Mouse (Mus musculus): ENCODE measurements at regions not wholly inside any gene's neighbourhood (a gene's known extent, or its start where the extent isn't known, plus 50 kb on each side); places are given as distances from the start of the nearest gene placed in this dataset.

DNA sequence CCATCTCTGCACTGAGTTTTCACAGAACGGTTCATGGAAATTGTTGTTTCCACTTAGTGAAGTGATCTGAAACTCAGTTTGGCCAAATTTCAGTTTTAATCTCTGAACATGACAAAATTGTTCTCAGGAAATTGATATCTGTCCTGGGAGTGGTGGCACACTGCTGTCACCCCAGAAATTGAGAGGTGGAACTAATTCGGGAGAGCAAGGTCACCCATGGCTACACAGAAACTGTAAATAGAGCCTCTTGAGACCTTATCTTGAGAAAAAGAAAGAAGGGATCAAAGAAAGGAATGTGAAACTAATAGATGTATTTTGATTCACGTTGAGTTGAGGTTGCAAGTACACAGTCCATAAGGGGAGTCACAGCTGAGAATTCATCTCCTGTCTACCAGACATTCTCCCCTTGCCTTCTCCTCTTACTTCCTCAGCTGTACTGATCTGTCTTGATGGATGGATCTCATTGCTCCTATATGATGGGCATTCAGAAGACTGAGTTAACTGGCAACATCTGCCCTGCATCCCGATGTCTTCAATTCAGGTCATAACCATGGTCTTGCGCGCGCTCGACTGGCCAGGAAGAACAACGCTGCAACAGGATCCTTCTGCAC lies 120.2 kb upstream of the Atp2b1 start:
- TF ChIP-seq CTCF (IDR thresholded peaks at IDR 0.05; ENCODE audit: borderline replicate concordance, insufficient read depth, low read depth, low read length) (no peak), POLR2A (IDR thresholded peaks at IDR 0.05; ENCODE audit: borderline replicate concordance, insufficient read depth, low read length) (no peak)
- 86% methylated on average over 9 of the region's 9 CpGs for WGBS

DNA sequence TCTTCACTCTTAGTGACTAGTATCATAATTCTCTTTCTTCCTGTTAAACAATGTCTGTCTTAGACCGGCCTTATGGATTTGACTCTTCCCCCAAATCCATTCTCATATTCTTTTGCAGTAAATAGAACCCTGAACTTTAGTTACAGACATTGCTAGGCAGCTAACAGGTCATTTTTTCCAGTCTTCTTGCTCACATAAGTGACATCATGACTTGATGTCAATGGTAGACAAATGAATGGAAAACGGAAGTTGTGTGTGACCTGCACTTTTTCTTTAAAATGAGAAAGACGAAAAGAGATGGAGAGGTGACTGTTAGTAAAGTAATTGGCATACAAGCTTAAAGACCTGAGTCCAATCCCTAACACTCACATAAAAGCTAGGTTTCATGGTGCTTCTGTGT lies 118.2 kb upstream of the Atp2b1 start:
- TF ChIP-seq CTCF (IDR thresholded peaks at IDR 0.05; ENCODE audit: borderline replicate concordance, insufficient read depth, low read depth, low read length) (no peak), POLR2A (IDR thresholded peaks at IDR 0.05; ENCODE audit: borderline replicate concordance, insufficient read depth, low read length) (no peak)
- Histone ChIP-seq H3K4me3 (replicated peaks; ENCODE audit: insufficient read depth, low read depth, low read length) (no peak overlapping the region), H3K27me3 (ENCODE audit: control insufficient read depth, insufficient read depth, low read length) (no peaks in the 10 kb centered on the region), H3K27ac (ENCODE audit: insufficient read depth, low read length) (no peak overlapping the region), H3K4me1 (ENCODE audit: control insufficient read depth, insufficient read depth, low read length) (no peaks in the 10 kb centered on the region)
- WGBS, result 95% methylated on average over 3 of the region's 3 CpGs
- no peak for DNase-seq

More for the DNA sequence above, 120.2 kb upstream of the Atp2b1 start:
- Histone ChIP-seq H3K27me3 (ENCODE audit: control insufficient read depth, insufficient read depth, low read length) (no peaks in the 10 kb centered on the region), H3K27ac (ENCODE audit: insufficient read depth, low read length) (no peak overlapping the region), H3K4me1 (ENCODE audit: control insufficient read depth, insufficient read depth, low read length) (no peaks in the 10 kb centered on the region), H3K4me3 (replicated peaks; ENCODE audit: insufficient read depth, low read depth, low read length) (no peak overlapping the region)
- no peak for DNase-seq

DNA sequence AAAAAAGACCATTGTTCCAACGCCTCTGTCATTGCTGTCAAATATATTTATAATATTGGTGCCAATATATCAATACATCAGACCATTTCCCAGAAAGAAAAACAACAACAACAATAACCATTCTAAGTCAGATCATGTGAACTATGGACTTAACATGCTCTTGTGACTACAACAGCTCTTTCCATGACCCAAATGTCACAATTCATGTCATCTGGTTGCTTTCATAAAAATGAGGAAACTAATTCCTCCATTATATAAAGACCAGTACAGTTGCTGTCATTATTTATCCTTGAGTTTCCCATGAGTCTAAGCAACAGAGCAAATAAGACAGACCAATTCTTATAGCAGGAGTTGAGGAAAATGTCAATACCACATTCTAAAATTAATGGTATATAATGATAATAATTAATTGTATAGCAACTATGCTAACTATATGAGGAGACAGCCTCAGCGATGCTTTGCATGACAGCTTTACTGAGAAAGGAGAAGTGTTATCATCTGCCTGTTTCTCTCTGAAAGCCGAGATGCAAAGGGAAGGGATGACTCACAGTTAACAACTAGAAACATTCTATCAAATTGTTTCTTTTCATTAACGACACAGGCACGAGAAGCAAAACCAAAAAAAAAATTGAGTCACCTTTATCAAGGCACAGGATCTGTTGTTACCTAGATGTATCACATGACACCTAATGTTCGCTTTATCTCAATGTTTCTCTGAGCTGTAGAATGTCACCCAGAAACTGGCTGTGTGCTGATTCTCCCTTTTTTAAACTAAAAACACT lies 115.4 kb upstream of the Atp2b1 start:
- no peak for DNase-seq
- Histone ChIP-seq H3K27me3 (ENCODE audit: control insufficient read depth, insufficient read depth, low read length) (no peaks in the 10 kb centered on the region), H3K27ac (ENCODE audit: insufficient read depth, low read length) (no peak overlapping the region)

DNA sequence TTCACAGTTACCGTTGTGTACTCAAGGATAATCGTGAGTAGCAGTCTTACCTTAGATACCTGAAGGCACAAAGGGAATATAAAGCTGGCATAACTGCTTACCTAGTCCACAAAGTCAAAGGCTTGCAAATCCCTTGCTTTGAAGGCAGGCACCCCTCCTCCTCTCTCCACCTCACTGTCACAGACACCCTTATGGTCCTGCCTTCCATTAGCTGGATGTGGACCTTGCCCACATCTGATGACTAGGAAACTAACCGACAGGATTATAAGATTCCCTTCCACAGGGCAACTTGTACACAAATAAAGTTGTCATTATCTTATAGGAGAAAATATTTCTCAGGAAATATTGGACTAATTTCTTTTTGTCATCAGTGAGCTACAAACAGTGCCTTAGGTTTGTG lies 114.4 kb upstream of the Atp2b1 start:
- Histone ChIP-seq H3K4me3 (replicated peaks; ENCODE audit: insufficient read depth, low read depth, low read length) (no peak overlapping the region), H3K4me1 (ENCODE audit: control insufficient read depth, insufficient read depth, low read length) (no peaks in the 10 kb centered on the region), H3K27ac (ENCODE audit: insufficient read depth, low read length) (no peak overlapping the region), H3K27me3 (ENCODE audit: control insufficient read depth, insufficient read depth, low read length) (no peaks in the 10 kb centered on the region)
- no peak for TF ChIP-seq CTCF (IDR thresholded peaks at IDR 0.05; ENCODE audit: borderline replicate concordance, insufficient read depth, low read depth, low read length)
- TF ChIP-seq POLR2A (IDR thresholded peaks at IDR 0.05; ENCODE audit: borderline replicate concordance, insufficient read depth, low read length), result no peak
- DNase-seq, result no peak
- WGBS, result 94% methylated on average over 3 of the region's 3 CpGs

More for the DNA sequence above, 115.4 kb upstream of the Atp2b1 start:
- no peaks in the 10 kb centered on the region for H3K4me1 ChIP-seq (ENCODE audit: control insufficient read depth, insufficient read depth, low read length)
- no peak overlapping the region for H3K4me3 ChIP-seq (replicated peaks; ENCODE audit: insufficient read depth, low read depth, low read length)
- no peak for TF ChIP-seq CTCF (IDR thresholded peaks at IDR 0.05; ENCODE audit: borderline replicate concordance, insufficient read depth, low read depth, low read length)
- no peak for TF ChIP-seq POLR2A (IDR thresholded peaks at IDR 0.05; ENCODE audit: borderline replicate concordance, insufficient read depth, low read length)
- WGBS, result 90% methylated on average over 6 of the region's 6 CpGs

DNA sequence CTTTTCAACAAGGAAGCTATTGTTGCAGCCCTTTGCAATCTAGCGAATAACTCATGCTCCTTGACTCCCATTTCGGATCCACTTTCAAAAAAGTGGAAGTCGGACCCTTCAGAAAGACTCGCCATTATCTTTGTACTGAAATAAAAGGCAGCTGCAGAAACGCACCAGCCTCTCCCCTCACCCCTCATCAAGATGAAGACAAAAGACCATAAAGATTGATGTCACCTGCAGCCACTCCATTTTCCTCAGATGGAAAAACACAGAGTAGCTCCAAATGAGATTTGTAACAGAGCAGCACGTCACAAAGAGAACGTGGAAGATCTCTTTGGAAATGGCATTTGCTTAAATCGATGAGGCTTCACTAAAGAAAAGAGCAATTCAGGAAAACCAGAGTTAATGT lies 113.3 kb upstream of the Atp2b1 start:
- no peak for DNase-seq
- 66% methylated on average over 8 of the region's 8 CpGs for WGBS
- H3K4me3 ChIP-seq (replicated peaks; ENCODE audit: insufficient read depth, low read depth, low read length), result no peak overlapping the region
- H3K27ac ChIP-seq (ENCODE audit: insufficient read depth, low read length), result no peak overlapping the region
- H3K27me3 ChIP-seq (ENCODE audit: control insufficient read depth, insufficient read depth, low read length), result no peaks in the 10 kb centered on the region
- TF ChIP-seq POLR2A (IDR thresholded peaks at IDR 0.05; ENCODE audit: borderline replicate concordance, insufficient read depth, low read length), result no peak
- no peak for TF ChIP-seq CTCF (IDR thresholded peaks at IDR 0.05; ENCODE audit: borderline replicate concordance, insufficient read depth, low read depth, low read length)
- H3K4me1 ChIP-seq (ENCODE audit: control insufficient read depth, insufficient read depth, low read length), result no peaks in the 10 kb centered on the region

DNA sequence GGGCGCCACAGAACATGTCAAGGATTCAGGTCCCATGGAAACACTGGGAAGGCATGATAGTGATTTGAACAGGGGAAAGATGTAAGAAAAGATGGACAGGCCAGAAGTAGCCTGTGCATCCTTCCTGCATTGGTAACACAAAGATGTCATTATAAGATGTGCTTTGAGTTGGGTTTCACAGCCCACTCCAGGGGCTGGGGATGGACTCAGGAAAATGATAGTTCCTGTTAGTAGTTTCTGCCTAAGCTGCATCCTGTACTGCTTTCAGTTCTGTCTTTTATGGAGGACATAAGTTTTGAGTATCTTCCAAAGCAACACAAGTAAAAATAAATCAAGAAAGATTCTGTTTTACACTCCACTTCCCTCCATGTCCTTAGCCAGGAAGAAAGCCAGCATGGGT lies 109.2 kb upstream of the Atp2b1 start:
- Histone ChIP-seq H3K4me3 (replicated peaks; ENCODE audit: insufficient read depth, low read depth, low read length) (no peak overlapping the region), H3K27me3 (ENCODE audit: control insufficient read depth, insufficient read depth, low read length) (no peaks in the 10 kb centered on the region), H3K27ac (ENCODE audit: insufficient read depth, low read length) (no peak overlapping the region), H3K4me1 (ENCODE audit: control insufficient read depth, insufficient read depth, low read length) (no peaks in the 10 kb centered on the region; the same call in 1 of the 2 replicates)
- WGBS, result 95% methylated on average over 1 of the region's 1 CpGs
- no peak for DNase-seq
- TF ChIP-seq CTCF (IDR thresholded peaks at IDR 0.05; ENCODE audit: borderline replicate concordance, insufficient read depth, low read depth, low read length), result no peak
- TF ChIP-seq POLR2A (IDR thresholded peaks at IDR 0.05; ENCODE audit: borderline replicate concordance, insufficient read depth, low read length), result no peak

DNA sequence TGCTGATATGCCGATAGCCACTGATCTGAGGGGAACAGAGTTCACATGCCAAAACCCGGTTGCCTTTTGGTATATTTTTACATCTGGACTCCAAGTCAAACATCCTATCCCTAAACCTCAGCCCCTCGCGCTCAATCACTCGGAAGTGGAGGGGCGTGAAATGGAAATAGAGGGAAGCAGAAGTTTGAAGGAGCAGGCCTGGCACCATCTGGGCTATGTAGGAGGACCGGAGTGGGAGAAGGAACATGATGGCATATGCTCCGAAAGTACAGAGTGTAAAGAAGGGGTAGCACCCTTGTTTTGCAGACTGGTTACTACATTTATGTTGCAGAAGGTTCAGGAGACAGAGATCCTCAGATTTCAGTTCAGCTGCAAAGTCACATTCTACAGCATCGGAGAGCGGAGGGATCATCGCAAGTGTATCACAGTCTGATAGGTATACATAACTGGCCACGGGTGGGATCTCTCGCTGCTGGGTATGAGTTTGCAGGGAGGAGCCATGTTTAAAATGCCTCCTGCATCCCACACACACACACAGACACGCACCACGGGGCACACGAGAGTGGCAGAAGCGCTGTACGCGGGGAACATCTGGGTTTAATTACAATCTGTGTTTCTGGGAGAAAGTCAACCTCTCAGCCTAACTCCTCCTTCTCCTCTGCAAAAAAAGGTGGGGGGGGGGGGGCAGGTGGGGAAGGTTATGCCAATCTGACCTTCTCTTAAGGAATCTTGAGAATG lies 107.2 kb upstream of the Atp2b1 start:
- TF ChIP-seq CTCF (IDR thresholded peaks at IDR 0.05; ENCODE audit: borderline replicate concordance, insufficient read depth, low read depth, low read length), result no peak
- no peak for TF ChIP-seq POLR2A (IDR thresholded peaks at IDR 0.05; ENCODE audit: borderline replicate concordance, insufficient read depth, low read length)
- H3K4me3 ChIP-seq (replicated peaks; ENCODE audit: insufficient read depth, low read depth, low read length), result no peak overlapping the region
- H3K27me3 ChIP-seq (ENCODE audit: control insufficient read depth, insufficient read depth, low read length), result no peaks in the 10 kb centered on the region
- H3K4me1 ChIP-seq (ENCODE audit: control insufficient read depth, insufficient read depth, low read length), result no peaks in the 10 kb centered on the region; the same call in 1 of the 2 replicates
- no peak overlapping the region for H3K27ac ChIP-seq (ENCODE audit: insufficient read depth, low read length)
- 90% methylated on average over 19 of the region's 19 CpGs for WGBS
- DNase-seq, result no peak

All from cerebellum, adult 2 months (tissue).